Mouse (Mus musculus) kidney, adult 2 months (tissue): Measurements from ENCODE around the gene Pygm.

Experiments used
- CTCF ChIP-seq: fragments of 200-500 bp; conservative IDR thresholded peaks from 2 replicates; pipeline ENCODE4 v1.5.1; 2011; ENCODE audit warnings: low read depth, mild to moderate bottlenecking, control low read depth, low read length, moderate library complexity, mixed read lengths; ENCODE audit not compliant: insufficient read depth, insufficient read length
- POLR2A ChIP-seq: fragments of 200-500 bp; IDR thresholded peaks from one replicate; pipeline ENCODE4 v1.6.1; 2011; ENCODE audit warnings: low read depth, low read length, control low read depth

GRCm38 (mm10) chr19:6373539-6374400 lies 10.4 kb upstream of the Pygm start:
- TF ChIP-seq CTCF, result peak; percentile 71
- no peak for TF ChIP-seq POLR2A
